Mouse (Mus musculus): ENCODE measurements around the gene Tgtp1. TPM values are rescaled to one million over a fixed set of nuclear protein-coding genes. Genes with fewer than 3 reads are reported as not detected.
"Not testable (repeated sequence)": the region's sequence is repeated elsewhere in the genome, so short reads cannot be mapped to it uniquely, and the experiment has no call there.

Gene Tgtp1
- 10 to 100 TPM in 1 of 2 experiments, 1 to 10 TPM in 1; 3.1 to 17.3 TPM for total RNA-seq (2021)
- long read RNA-seq, experiment 1, transcript Tgtp1-201 (2 exons, 2,823 nt), result major isoform, 12 of 13 reads
- long read RNA-seq, experiment 1, partial matches to known transcripts, result 0 of 13 reads
- long read RNA-seq, experiment 1, other reads (novel, unspliced or antisense), result 1 of 13 reads
- long read RNA-seq, experiment 2, partial matches to known transcripts, result 0 of 5 reads
- long read RNA-seq, experiment 2, other reads (novel, unspliced or antisense), result 1 of 5 reads

DNA sequence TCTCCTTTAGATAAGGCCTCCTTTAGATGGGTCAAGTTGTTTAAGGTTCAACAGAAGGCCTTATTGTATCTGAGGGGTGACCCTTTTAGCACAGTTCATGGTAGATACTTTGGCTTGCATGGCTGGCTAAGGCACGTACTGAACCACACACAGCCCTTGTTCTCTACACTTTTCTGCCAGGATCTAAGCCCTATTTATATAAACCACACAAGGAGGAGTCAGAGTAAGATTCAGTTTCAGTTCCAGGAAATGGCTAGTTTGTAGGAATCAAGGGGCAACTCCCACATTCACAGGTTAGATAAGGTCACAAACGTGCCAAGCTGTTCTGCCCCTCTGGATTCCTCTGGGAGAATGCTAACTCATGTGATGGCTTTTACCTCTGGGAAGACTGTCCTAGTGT is at the start of gene Tgtp1:
Tgtp1 (minus strand) TSS at position 155 of the 400 bp plus-strand sequence.
- DNase-seq (ENCODE audit: low spot score in 2 of 2), result not testable (repeated sequence)

DNA sequence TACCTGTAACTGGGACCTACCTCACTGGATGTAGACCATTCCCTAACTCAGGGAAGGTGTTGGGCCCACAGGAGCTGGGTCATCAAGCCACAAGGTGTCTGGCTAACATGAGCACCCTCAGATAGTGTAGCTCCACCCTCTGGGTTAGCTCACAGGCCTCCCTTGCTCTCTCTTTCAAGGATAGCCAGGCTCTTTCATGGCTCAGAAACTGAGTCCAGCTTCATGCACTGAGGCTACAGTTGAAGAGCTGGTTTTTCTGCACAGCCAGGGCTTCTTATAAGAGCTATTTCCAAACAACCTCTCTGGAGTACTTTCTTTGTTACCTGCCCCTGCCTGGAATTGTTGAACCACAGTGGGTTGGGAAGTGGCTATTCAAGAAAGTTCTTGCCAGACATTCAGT is 18.1 kb upstream of the Tgtp1 start:
- not testable (repeated sequence) for DNase-seq (ENCODE audit: low spot score in 2 of 2)

DNA sequence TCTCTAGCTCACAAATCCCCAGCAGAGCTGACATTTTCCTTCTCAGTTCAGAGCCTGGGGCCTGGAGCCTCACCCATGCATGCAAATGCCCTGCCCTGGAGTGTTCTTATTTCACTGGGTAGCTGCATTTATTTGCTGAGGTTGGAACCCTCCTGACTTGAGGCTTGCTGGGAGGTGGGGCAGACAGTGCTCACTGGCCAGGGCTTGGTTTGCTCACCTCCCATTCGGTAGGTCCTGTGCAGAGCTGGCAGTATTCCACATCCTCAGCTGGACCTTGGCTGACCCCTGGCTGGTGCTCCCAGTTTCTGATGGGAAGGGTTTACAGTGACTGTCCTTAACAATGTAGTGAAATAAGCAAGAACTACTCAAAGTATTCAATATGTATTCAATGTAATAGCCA is 12.8 kb upstream of the Tgtp1 start:
- DNase-seq (ENCODE audit: low spot score in 2 of 2), result not testable (repeated sequence)

DNA sequence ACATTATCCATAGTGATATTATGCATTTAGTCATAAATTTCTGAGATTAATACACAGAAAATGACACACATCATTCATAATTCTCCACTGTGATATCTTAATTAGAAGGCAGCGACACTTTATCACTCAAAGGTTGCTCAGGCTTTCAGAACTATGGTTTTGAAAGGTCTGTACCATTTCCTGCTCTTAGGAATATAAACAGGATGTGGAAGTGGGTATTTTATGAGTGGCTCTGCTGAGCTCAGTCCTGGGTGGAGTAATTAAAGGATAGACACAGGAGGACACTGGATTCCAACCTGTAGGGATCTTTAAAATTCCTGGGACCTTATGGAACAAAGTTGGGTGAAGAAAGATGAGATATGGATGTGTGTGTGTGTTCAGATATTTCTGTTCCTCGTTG is 12.3 kb upstream of the Tgtp1 start:
- not testable (repeated sequence) for DNase-seq (ENCODE audit: low spot score in 2 of 2)

DNA sequence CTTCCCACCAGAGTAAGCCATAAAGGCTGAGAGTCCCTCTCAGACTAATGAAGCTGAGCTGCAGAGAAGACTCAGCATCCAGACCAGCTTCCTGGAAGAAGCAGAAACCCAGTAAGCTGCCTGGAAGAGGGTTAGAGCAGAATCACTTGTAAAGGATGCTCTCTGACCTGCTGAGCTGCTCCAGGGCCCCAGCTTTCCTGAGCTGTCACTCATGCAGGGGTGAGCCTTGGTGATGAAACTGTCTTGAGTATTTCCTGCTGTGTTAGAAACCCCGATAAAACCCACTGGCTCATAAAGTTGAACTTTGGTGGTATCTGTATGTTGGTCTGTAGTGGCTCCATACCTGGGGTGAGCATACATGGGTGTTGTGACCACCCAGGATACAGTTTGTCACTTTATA is 6.4 kb upstream of the Tgtp1 start:
- DNase-seq (ENCODE audit: low spot score in 2 of 2), result not testable (repeated sequence)

DNA sequence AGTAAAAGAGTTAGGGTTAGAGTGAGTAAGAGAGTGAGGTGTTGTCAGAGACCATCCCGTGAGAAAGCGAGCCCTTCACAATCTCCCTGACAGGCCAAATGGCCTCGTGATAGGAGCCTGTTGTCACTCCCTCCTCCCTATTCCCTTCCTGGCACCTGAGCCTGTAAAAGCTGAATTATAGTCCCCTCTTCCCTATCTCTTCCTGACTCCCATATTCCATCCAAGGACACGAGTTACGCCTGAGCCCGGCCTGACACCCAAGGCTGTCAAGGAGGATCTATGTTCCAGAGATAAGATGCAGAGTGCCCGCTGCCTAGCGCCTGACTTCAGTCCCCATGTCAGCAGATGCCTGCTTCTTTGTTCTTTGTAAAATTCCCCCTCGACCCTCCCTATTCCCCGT is 676 bp downstream of the Tgtp1 start:
- not testable (repeated sequence) for DNase-seq (ENCODE audit: low spot score in 2 of 2)

DNA sequence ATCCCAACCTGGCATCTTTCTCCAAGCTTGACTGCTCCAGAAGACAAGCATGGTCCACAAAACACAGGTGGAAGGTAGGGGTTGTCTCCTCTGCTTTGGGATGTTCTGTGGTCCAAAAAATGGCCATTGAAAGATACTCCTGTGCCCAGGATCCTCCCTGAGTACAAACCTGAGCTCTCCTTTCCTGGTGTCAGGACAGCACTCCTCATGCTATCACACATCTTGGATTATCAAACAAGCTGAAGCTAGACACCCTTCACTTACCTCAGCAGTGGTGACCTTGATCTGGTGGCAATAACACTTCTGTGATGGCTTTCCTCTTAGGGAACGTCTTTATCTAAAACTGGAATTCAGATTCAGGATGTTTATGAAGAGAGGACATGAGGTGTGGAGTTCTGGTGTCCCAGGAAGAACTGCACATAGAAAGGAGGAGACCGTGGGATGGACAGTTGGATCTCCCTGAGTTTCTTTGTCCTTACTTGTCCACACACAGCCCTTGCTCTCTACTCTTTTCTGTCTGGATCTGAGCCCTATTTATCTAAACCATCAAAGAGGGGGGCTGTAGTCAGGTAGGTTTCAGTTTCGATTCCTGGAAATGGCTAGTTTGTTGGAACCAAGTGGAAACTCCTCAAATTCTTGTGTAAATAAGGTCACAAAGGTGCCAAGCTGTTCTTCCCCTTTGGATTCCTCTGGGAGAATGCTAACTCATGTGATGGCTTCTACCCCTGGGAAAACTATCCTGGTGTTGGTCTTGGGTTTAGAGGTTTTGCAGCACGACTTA is 2.0 kb downstream of the Tgtp1 start, which contains the start of gene Gm12185:
Gm12185 (minus strand) TSS at position 487 of the 781 bp plus-strand sequence.
- not testable (repeated sequence) for DNase-seq (ENCODE audit: low spot score in 2 of 2)

DNA sequence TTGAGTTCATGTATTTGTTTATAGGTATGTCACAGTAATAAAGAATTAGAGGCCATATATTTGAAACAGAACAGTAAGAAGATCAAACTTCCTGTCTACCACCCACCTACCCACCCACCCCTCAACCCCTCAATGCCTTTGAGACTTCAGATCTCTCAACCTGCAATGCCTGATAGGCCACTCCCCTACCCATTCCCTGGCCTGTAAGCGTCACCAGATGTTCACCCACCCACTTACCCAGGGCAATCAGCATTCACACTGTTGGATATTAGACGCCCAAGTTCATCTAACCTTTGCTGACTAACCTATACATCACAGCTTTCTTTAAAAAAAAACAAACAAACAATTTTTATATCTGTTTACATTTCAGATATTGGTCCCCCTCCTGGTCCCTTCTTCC is 4.0 kb downstream of the Tgtp1 start:
- DNase-seq (ENCODE audit: low spot score in 2 of 2), result not testable (repeated sequence)

DNA sequence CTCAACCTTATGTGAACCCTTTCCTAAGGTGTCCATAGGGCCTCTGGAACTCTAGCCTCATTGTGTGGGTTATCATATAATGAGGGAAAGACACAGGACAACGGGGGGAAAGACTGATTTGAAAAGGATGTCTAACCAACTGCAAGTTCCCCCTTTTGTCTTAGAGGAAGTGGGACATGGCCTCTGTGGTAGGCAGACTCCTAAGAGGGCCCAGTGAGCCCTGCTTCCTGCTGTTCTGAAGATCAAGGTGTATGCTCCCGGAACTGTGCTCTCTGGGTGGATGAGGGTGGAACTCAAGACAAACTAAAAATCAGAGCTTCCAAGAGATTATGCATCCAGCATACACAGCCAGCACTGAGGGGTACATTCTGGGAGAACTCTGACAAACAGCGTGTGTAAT is 5.8 kb downstream of the Tgtp1 start:
- not testable (repeated sequence) for DNase-seq (ENCODE audit: low spot score in 2 of 2)

DNA sequence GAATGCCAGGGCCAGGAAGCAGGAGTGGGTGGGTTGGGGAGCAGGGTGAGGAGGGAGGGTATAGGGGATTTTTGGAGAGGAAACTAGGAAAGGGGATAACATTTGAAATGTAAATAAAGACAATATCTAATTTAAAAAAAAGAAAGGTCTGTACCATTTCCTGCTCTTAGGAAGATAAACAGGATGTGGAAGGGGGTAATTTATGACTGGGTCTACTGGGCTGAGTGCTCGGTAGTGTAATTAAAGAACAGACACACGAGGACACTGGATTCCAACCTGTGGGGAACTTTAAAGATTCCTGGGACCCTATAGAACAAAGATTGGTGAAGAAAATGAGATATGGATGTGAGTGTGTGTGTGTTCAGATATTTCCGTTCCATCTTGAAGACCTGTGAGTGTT is 11.1 kb downstream of the Tgtp1 start:
- DNase-seq (ENCODE audit: low spot score in 2 of 2), result not testable (repeated sequence)

DNA sequence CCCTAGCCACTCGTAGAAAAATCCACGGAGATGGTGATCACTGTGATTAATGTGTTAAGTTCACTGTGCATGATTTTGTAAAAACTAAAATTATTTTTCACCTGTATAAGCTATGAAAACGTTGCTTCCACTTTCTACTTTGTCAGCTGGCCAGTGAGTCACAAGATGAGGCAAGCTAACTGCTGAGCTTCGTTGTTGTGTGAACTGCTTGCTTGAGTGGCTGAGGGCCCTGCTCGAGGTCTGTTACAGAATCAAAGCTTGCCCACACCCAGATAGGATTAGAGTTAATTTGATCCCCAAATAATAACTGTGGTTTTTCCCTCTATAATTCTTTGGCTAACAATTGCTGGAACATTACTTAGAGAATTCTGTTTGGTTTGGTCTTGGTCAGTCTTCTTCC is 13.9 kb downstream of the Tgtp1 start:
- not testable (repeated sequence) for DNase-seq (ENCODE audit: low spot score in 2 of 2)

DNA sequence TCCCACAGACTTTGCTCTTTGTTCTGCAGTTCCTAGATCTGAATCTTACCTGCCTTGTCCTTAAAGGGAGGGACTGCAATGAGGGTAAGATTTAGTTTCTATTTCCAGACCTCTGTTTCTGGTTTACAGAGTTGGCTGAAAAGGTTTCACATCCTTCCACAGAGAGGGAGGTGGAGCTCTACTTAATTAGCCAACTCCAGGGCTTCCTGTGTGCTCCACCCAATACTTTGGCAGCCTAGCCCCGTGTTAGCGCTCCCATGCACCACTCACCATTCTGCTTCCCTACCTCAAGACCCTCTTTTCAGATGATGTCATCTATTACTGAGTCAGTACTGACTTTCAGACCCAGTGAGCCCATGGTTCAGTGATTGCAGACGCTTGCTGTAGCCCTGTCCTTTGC is 14.7 kb downstream of the Tgtp1 start, which contains the start of gene 9930111J21Rik1:
9930111J21Rik1 (minus strand) TSS at position 148 of the 400 bp plus-strand sequence.
- DNase-seq (ENCODE audit: low spot score in 2 of 2), result not testable (repeated sequence)

DNA sequence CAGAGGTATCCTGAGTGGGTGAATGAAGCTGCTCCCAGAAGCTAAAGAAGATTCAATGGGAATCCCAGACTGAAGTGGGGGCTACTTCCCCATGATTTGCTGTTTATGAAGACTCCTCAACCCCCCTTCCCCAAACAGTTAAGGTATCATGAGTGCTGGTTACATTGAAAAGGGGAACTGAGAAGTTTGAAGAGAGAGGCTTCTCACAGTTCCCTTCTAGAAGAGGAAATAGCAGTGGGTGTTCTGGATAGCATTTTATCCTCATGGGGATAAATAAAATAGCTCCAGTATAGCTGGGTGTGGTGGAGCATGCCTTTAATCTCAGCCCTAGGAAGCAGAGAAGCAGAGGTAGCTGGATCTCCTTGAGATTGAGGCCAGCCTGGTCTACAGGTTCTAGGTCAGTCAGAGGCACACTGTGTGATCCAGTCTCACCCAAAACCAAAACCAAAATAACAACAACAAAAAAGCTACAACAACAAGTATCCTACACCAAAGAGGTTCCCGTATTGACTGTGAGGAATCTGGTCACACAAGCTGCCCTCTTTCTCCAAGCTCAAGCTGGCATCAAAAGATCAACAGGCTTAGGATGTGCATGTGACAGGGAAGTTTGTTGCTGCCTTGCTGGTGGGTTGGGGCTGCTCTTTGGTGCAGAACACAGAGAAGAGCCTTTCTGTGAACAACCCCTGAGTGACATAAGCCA is 15.6 kb downstream of the Tgtp1 start, which contains the start of gene Olfr56:
Olfr56 (plus strand) TSS at position 650 of the 700 bp plus-strand sequence.
- DNase-seq (ENCODE audit: low spot score in 2 of 2), result not testable (repeated sequence)

DNA sequence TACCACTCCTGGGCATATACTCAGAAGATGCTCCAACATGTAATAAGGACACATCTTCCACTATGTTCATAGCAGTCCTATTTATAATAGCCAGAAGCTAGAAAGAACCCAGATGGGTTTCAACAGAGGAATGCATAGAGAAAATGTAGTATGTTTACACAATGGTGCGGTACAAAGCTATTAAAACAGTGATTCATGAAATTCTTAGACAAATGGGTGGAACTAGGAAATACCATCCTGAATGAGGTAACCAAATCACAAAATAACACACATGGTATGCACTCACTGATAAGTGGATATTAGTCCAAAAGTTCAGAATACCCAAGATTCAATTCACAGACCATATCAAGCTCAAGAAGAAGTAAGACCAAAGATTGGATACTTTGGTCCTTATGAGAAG is 19.3 kb downstream of the Tgtp1 start:
- DNase-seq (ENCODE audit: low spot score in 2 of 2), result not testable (repeated sequence)

DNA sequence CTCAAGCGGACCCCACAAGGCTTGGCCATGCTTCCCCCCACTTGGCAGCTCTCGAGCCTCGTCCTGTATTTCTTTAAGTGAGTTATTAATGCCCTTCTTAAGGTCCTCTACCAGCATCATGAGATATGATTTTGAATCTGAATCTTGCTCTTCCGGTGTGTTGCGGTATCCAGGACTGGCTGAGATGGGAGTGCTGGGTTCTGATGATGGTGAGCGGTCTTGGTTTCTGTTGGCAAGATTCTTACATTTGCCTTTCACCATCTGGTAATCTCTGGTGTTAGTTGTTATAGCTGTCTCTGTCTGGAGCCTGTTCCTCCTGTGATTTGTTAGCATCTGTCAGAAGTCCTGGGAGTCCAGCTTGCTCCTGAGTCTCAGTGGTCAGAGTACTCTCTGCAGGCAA is 47.9 kb downstream of the Tgtp1 start, which contains the start of gene Psme2b:
Psme2b (minus strand) TSS at position 101 of the 400 bp plus-strand sequence.
- DNase-seq (ENCODE audit: low spot score in 2 of 2), result not testable (repeated sequence)

DNA sequence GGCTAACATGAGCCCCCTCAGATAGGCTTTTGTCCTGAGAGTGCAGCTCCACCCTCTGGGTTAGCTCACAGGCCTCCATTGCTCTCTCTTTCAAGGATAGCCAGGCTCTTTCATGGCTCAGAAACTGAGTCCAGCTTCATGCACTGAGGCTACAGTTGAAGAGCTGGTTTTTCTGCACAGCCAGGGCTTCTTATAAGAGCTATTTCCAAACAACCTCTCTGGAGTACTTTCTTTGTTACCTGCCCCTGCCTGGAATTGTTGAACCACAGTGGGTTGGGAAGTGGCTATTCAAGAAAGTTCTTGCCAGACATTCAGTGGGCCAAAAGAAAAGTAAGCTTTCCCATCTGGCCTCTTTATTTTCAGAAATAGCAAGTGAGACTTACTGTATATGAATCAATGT is 54.7 kb downstream of the Tgtp1 start:
- not testable (repeated sequence) for DNase-seq (ENCODE audit: low spot score in 2 of 2)

Other genes with a start within 250 kb of the Tgtp1 start
- gene Rack1, start 193.8 kb downstream of the Tgtp1 start, total RNA-seq (2021), result 100 to 1,000 TPM; 582 to 604 TPM
- 10 to 100 TPM; 45.9 to 48.9 TPM for gene Trim41, start 176.8 kb downstream of the Tgtp1 start, total RNA-seq (2021)
- 1 to 10 TPM; 3.6 to 9.8 TPM for gene Trim7, start 168.0 kb downstream of the Tgtp1 start, total RNA-seq (2021)
- gene Gm12184, start 167.5 kb downstream of the Tgtp1 start, total RNA-seq (2021), result 1 to 10 TPM in 1 of 2 experiments, under 1 TPM in 1; 0.76 to 3.1 TPM
- gene Irgm1, start 122.5 kb downstream of the Tgtp1 start, total RNA-seq (2021), result 10 to 100 TPM; 16.6 to 27.6 TPM
- gene Gm5431, start 92.0 kb downstream of the Tgtp1 start, total RNA-seq (2021), result 1 to 10 TPM; 1.9 to 4.4 TPM
- gene Psme2b, start 48.0 kb downstream of the Tgtp1 start, total RNA-seq (2021), result 1 to 10 TPM; 3.6 to 7.7 TPM
- under 1 TPM in 1 of 2 experiments, not detected in 1; 0.16 TPM for gene Olfr56, start 15.3 kb downstream of the Tgtp1 start, total RNA-seq (2021)
- gene 9930111J21Rik1, start 14.8 kb downstream of the Tgtp1 start, total RNA-seq (2021), result 1 to 10 TPM; 2.2 to 3.1 TPM
- gene Gm12185, start 1.9 kb downstream of the Tgtp1 start, total RNA-seq (2021), result 1 to 10 TPM; 3.5 to 6.5 TPM
- 1 to 10 TPM; 3.2 to 6.1 TPM for gene 9930111J21Rik2, start 57.1 kb upstream of the Tgtp1 start, total RNA-seq (2021)
- gene Tgtp2, start 70.0 kb upstream of the Tgtp1 start, total RNA-seq (2021), result 10 to 100 TPM in 1 of 2 experiments, 1 to 10 TPM in 1; 4.3 to 18.2 TPM
- gene Ifi47, start 82.4 kb upstream of the Tgtp1 start, total RNA-seq (2021), result 1 to 10 TPM; 7.3 to 9.4 TPM
- gene Olfr1396, start 120.7 kb upstream of the Tgtp1 start, total RNA-seq (2021), result 1 to 10 TPM; 1.2 to 4.1 TPM
- gene Olfr1395, start 148.1 kb upstream of the Tgtp1 start, total RNA-seq (2021), result not detected
- not detected for gene Olfr1394, start 160.2 kb upstream of the Tgtp1 start, total RNA-seq (2021)
- 10 to 100 TPM; 26.2 to 32.8 TPM for gene Btnl9, start 193.0 kb upstream of the Tgtp1 start, total RNA-seq (2021)
- 10 to 100 TPM; 27.0 to 34.6 TPM for gene Zfp62, start 209.1 kb upstream of the Tgtp1 start, total RNA-seq (2021)